11 mouse cellular contexts compared by ENCODE assay signal in genomic region chr16:19146290-19146983, GRCm38 (mm10).
DNase-seq lines count a peak whose midpoint lies in the region; ATAC-seq and TF ChIP-seq lines count a peak whose summit lies in the region.
"Had no signal": no experiment of that assay in that cellular context is flagged by ENCODE, and none has a peak within 500 bp of the region (broad histone marks: within the 10 kb centered on the region; RNA-seq: fewer than 3 reads in every experiment).

No protein-coding gene starts in this region.

- no peak overlapping the region for H3K27ac ChIP-seq in gastrocnemius, adult 2 months
- H3K27ac ChIP-seq in thymus, adult 2 months (ENCODE audit: control insufficient read depth, insufficient read depth, low read length): no peak overlapping the region
- H3K27ac ChIP-seq: neural tube, embryonic 15.5 days had no signal

- no peaks in the 10 kb centered on the region for H3K4me1 ChIP-seq in thymus, adult 2 months (replicated peaks; ENCODE audit: control insufficient read depth, insufficient read depth, low read length)
- H3K4me1 ChIP-seq: megakaryocyte, embryonic 14.5 days; neural tube, embryonic 15.5 days had no signal

- DNase-seq in gastrocnemius, adult 2 months: no peak
- no peak for DNase-seq in gastrocnemius, adult 8-10 months (ENCODE audit: low spot score in 2 of 2)
- peak; percentile 3 for DNase-seq in thymus, adult 2 months
- no peak for DNase-seq in thymus, postnatal 36 days
- DNase-seq in thymus, postnatal 4 days: peak; percentile 26
- no peak for DNase-seq in ovary, postnatal 36 days (ENCODE audit: low spot score)
- DNase-seq in cerebellum, adult 18-20 months: no peak
- DNase-seq: cerebellum, adult 11-12 months had no signal

- no peaks in the 10 kb centered on the region for H3K27me3 ChIP-seq in thymus, adult 2 months (ENCODE audit: control insufficient read depth, insufficient read depth, low read length)
- H3K27me3 ChIP-seq: megakaryocyte, embryonic 14.5 days; neural tube, embryonic 15.5 days had no signal

- no peak for TF ChIP-seq POLR2A in thymus, adult 2 months (IDR thresholded peaks at IDR 0.05; ENCODE audit: control insufficient read depth, extremely low read depth, insufficient read depth, low read length, poor library complexity)

- no peak overlapping the region for H3K4me3 ChIP-seq in gastrocnemius, adult 2 months
- H3K4me3 ChIP-seq in thymus, adult 2 months (ENCODE audit: control insufficient read depth, insufficient read depth, low read length): no peak overlapping the region
- H3K4me3 ChIP-seq: megakaryocyte, embryonic 14.5 days; neural tube, embryonic 15.5 days had no signal

- TF ChIP-seq CTCF in gastrocnemius, adult 2 months (IDR thresholded peaks at IDR 0.05): peak; percentile 12; the same call in 1 of the 2 replicates
- no peak for TF ChIP-seq CTCF in thymus, adult 2 months (IDR thresholded peaks at IDR 0.05; ENCODE audit: borderline replicate concordance, control insufficient read depth, extremely low read depth, insufficient read depth, low read length, poor library complexity)

- ATAC-seq in granulocyte monocyte progenitor cell, adult 5-6 weeks (replicated peaks; ENCODE audit: poor library complexity, severe bottlenecking): peak; percentile 63

- H3K36me3 ChIP-seq in thymus, adult 2 months (ENCODE audit: control insufficient read depth, insufficient read depth, low read length): no peaks in the 10 kb centered on the region
- H3K36me3 ChIP-seq: neural tube, embryonic 15.5 days had no signal

- intact Hi-C loops in gastrocnemius, adult 2 months (cut with DNase I): no loop called here

- WGBS in thymus, adult 2 months: 68% methylated on average over 2 of the region's 2 CpGs

Comparison
In these comparisons a context has a peak if more than half of its experiments do, and no peak if none do; other contexts are left out.
1. DNase-seq: peak in thymus, adult 2 months (single experiment) and thymus, postnatal 4 days (single experiment); none in gastrocnemius, adult 2 months (single experiment), gastrocnemius, adult 8-10 months (0 of 2), thymus, postnatal 36 days (0 of 2), ovary, postnatal 36 days (single experiment) and cerebellum, adult 18-20 months (0 of 2).